Mouse (Mus musculus) forebrain, embryonic 12.5 days (tissue): ENCODE measurements at regions not wholly inside any gene's neighbourhood (a gene's known extent, or its start where the extent isn't known, plus 50 kb on each side); places are given as distances from the start of the nearest gene placed in this dataset.
A peak's percentile ranks its signal among the peaks of the same experiment; 100 is the strongest.

ENCODE experiments used
- ATAC-seq: fragments of 200-750 bp; cut with Nextera tagmentation; 2 replicates; pipeline ENCODE4 v1.8.0; 2017; ENCODE audit warnings: moderate TSS enrichment; ENCODE audit not compliant: low FRiP score
- H3K27ac ChIP-seq: fragments of 300-500 bp; sonication (generic); 2 replicates; pipeline ENCODE4 v1.5.1; 2016; ENCODE audit warnings: mild to moderate bottlenecking
- H3K27me3 ChIP-seq: fragments of 300-500 bp; sonication (generic); 2 replicates; pipeline ENCODE4 v1.6.1; 2016; ENCODE audit warnings: mild to moderate bottlenecking
- H3K36me3 ChIP-seq: fragments of 300-500 bp; sonication (generic); replicated peaks from 2 replicates; pipeline ENCODE4 v1.6.1; 2016; ENCODE audit warnings: mild to moderate bottlenecking
- H3K4me1 ChIP-seq: fragments of 300-500 bp; sonication (generic); 2 replicates; pipeline ENCODE4 v1.6.1; 2016
- H3K4me2 ChIP-seq: fragments of 300-500 bp; sonication (generic); 2 replicates; pipeline ENCODE4 v1.6.1; 2016; ENCODE audit warnings: mild to moderate bottlenecking, moderate library complexity
- H3K4me3 ChIP-seq: fragments of 300-500 bp; sonication (generic); replicated peaks from 2 replicates; pipeline ENCODE4 v1.5.1; 2016; ENCODE audit warnings: mild to moderate bottlenecking
- H3K9ac ChIP-seq: fragments of 300-500 bp; sonication (generic); 2 replicates; pipeline ENCODE4 v1.6.1; 2016; ENCODE audit warnings: mild to moderate bottlenecking
- H3K9me3 ChIP-seq: fragments of 300-500 bp; sonication (generic); 2 replicates; pipeline ENCODE4 v1.6.1; 2016
- WGBS: fragments of 180-500 bp; shearing (Covaris S2); methylation state at CpG from one replicate; pipeline ENCODE4 v1.1.7; 2016; 5-methylcytosine and 5-hydroxymethylcytosine counted together

DNA sequence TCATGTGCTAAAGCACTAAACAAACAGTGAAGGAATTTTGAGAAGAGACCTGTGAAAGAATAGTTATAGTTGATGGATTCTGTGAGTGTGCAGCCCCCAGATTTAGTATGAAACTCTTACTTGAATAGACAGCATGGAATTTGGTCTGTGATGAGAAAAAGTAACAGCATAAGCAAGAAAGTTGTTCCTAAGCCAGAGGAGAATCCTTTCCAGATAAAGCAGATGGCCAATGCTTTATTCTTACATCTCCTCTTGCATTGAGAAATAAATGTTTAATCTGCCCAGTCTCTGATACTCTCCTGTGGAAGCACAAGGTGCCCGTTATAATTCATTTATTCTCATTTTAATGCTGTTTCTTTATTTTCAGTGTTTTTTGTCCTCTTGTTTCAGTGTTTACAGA is 263.5 kb downstream of the Tecrl start:
- Histone ChIP-seq H3K27ac (no peak overlapping the region), H3K36me3 (no peaks in the 10 kb centered on the region), H3K4me1 (no peaks in the 10 kb centered on the region), H3K4me2 (no peak overlapping the region), H3K4me3 (no peak overlapping the region), H3K9ac (no peak overlapping the region), H3K27me3 (no peaks in the 10 kb centered on the region), H3K9me3 (no peaks in the 10 kb centered on the region)
- WGBS, result 89% methylated on average over 1 of the region's 1 CpGs
- no peak for ATAC-seq

DNA sequence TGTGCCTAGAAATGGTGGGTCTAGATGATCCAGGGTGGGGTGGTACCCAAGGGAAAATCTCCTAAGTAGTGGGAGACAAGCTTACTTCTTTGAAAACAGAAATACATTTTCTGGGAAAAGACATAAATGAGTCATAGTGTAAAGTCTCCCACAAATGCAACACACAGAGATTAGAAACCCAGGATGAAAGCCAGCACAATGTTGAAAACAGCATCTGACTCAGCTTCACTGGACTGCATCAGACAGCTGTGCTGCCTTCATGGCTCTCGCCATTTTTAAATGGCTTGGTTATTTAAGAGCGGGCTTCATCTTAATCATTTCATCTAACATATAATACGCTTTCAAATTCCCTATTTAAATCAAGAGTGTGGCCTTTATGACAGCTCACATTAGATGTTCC is 300.2 kb downstream of the Tecrl start:
- Histone ChIP-seq H3K36me3 (no peaks in the 10 kb centered on the region), H3K4me3 (no peak overlapping the region), H3K4me1 (no peaks in the 10 kb centered on the region), H3K9ac (no peak overlapping the region), H3K27me3 (no peaks in the 10 kb centered on the region), H3K4me2 (no peak overlapping the region), H3K27ac (no peak overlapping the region), H3K9me3 (no peaks in the 10 kb centered on the region)
- WGBS, result 89% methylated on average over 3 of the region's 3 CpGs
- no peak for ATAC-seq

DNA sequence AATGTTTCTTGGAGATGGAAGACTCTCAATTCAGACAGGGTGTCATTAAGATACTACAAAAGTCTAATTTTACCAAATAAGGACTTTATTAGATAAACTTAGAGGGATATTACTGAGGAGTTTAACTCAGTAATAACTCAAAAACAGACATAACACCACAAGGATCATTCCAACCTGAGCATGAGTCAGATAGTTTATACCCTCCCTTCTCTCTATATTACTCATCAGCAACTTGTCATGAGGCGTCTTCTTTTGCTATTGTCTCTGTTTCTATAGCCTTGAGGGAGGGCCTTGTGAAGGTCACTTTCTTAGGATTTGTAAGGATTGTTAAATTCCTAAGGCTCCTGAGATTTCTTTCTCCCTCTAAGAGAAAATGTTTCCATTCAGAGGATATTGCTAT is 307.8 kb downstream of the Tecrl start:
- H3K9ac ChIP-seq, result no peak overlapping the region
- no peaks in the 10 kb centered on the region for H3K9me3 ChIP-seq
- no peak overlapping the region for H3K4me3 ChIP-seq
- H3K27me3 ChIP-seq, result no peaks in the 10 kb centered on the region
- H3K4me2 ChIP-seq, result no peak overlapping the region
- no peak for ATAC-seq
- H3K27ac ChIP-seq, result no peak overlapping the region
- no peaks in the 10 kb centered on the region for H3K36me3 ChIP-seq
- H3K4me1 ChIP-seq, result no peaks in the 10 kb centered on the region
- 85% methylated on average over 1 of the region's 1 CpGs for WGBS

DNA sequence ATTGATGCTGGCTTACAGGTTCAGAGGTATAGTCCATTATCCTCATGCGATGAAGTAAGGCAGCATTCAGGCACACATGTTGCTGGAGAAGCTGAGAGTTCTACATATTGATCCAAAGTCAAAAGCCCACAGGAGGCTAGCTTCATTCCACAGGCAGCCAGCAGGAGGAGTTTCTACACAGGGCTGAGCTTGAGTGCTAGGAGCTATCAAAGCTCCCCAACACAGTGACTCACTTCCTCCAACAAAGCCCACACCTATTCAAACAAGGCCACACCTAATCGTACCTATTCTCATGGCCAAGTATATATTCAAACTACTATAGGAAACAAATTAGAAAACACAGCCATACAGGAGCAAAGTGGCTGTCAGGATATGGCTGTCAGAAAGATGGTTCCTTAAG is 325.3 kb downstream of the Tecrl start:
- Histone ChIP-seq H3K9ac (no peak overlapping the region), H3K4me1 (no peaks in the 10 kb centered on the region), H3K36me3 (no peaks in the 10 kb centered on the region), H3K27ac (no peak overlapping the region), H3K4me2 (no peak overlapping the region), H3K4me3 (no peak overlapping the region), H3K27me3 (no peaks in the 10 kb centered on the region), H3K9me3 (no peaks in the 10 kb centered on the region)
- 87% methylated on average over 2 of the region's 2 CpGs for WGBS
- no peak for ATAC-seq

DNA sequence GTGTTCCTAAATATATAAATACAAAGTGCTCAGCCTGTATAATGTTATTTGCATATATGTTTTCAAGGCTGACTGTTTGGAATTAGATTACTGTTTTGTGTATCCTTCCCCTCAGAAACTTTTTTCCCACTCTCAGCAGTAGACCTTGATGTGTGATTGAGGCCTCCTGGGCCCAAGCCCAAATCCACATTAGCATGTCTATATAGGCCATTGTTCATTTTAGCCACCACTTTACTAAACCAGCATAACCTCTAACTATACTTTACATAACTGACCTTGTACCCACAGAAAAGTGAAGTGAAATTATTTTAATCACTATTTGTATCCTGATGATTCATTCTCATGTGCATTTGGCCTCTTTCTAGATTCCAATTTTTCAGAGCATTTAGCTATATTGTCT is 349.0 kb downstream of the Tecrl start:
- Histone ChIP-seq H3K27ac (no peak overlapping the region), H3K4me2 (no peak overlapping the region), H3K36me3 (no peaks in the 10 kb centered on the region), H3K27me3 (no peaks in the 10 kb centered on the region), H3K4me3 (no peak overlapping the region), H3K9me3 (no peaks in the 10 kb centered on the region), H3K9ac (no peak overlapping the region), H3K4me1 (no peaks in the 10 kb centered on the region)
- no peak for ATAC-seq

DNA sequence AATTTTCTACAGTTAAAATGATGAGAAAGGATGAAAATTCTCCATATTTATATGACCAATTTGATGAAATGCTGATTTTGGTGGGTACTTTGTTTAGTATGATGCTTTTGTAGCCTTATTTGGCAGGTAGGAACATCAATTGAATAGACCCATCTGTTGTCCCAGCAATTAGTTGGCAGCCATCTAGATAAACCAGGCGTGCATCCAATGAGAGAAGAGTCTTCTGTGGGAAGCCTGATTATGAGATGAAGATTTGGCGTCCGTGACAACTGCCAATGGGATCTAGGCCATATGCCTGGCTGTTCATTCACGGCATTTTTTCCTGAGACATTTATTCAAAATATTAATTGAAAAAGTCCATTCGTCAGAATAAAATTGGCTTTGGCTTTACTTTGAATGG is 365.9 kb downstream of the Tecrl start:
- no peaks in the 10 kb centered on the region for H3K27me3 ChIP-seq
- 77% methylated on average over 5 of the region's 5 CpGs for whole genome bisulfite sequencing
- H3K9me3 ChIP-seq, result no peaks in the 10 kb centered on the region
- H3K9ac ChIP-seq, result no peak overlapping the region
- H3K36me3 ChIP-seq, result no peaks in the 10 kb centered on the region
- no peak overlapping the region for H3K27ac ChIP-seq
- no peak for ATAC-seq
- H3K4me2 ChIP-seq, result no peak overlapping the region
- no peaks in the 10 kb centered on the region for H3K4me1 ChIP-seq
- H3K4me3 ChIP-seq, result no peak overlapping the region

DNA sequence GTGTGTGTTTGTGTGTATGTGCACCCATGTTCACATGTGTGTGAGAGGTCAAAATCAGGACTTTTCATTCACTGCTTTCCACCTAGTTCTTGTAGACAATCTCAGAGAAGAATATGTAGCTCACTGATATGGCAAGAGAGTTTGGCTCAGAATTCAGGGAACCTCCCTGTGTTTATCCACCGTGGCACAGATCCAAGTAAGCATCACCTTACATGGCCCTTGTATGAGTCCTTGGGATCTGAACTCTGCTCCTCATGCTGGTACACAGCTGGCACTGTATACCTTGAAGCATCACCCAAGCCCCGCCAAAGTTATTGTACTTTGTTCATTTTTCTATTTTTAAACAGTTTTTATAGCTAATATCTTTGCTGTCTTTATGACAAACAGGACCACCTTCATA is 385.7 kb downstream of the Tecrl start:
- no peak overlapping the region for H3K4me3 ChIP-seq
- H3K9ac ChIP-seq, result no peak overlapping the region
- no peaks in the 10 kb centered on the region for H3K9me3 ChIP-seq
- 84% methylated on average over 2 of the region's 2 CpGs for WGBS
- H3K4me2 ChIP-seq, result no peak overlapping the region
- peaks cover 5% of the 10 kb centered on the region; the same call in 1 of the 2 replicates for H3K4me1 ChIP-seq
- no peak overlapping the region for H3K27ac ChIP-seq
- no peaks in the 10 kb centered on the region for H3K36me3 ChIP-seq
- ATAC-seq, result no peak
- peaks cover 16% of the 10 kb centered on the region for H3K27me3 ChIP-seq

DNA sequence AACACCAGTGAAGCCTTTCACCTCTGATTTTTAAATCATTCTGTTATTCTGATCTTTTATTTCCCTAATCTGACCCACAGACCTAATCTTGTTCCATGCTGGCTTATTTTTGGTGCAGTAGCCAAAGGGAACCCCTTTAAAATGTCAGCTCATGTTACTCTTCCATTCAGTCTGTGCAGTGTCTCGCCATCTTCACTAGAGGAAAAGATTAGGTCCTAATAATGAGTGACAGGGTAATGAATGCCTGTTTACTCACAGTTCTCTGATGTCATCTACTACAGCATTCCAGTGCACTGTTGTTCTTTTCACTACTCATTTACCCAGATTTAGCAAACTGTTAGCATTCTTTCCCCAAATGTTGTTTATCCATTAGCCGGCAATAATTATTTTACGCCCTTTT is 388.2 kb downstream of the Tecrl start:
- Histone ChIP-seq H3K4me3 (no peak overlapping the region), H3K9ac (no peak overlapping the region), H3K4me1 (peaks cover 5% of the 10 kb centered on the region; the same call in 1 of the 2 replicates), H3K27ac (no peak overlapping the region), H3K9me3 (no peaks in the 10 kb centered on the region), H3K27me3 (peaks cover 16% of the 10 kb centered on the region), H3K4me2 (no peak overlapping the region), H3K36me3 (no peaks in the 10 kb centered on the region)
- ATAC-seq, result peak; percentile 71; the same call in 1 of the 2 replicates
- WGBS, result 26% methylated on average over 3 of the region's 3 CpGs

DNA sequence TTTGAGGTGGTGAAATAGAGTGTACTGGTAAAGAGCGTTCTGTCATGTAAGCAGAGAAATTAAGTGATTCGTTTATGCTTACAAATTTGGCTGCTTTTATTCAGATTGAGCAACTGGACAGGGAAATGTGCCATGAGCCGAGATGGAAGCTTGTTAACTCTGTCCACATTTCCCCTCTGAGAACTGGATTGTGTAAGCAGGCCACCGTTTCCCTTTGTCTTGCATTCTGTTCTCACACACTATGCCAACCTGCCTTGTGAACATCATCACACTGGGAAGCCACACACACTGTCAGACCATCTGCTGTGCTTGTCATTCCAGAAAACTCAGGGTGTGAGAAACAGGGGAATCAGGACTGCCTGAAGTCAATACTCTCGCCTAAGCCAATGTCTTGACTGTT is 388.8 kb downstream of the Tecrl start:
- no peak overlapping the region for H3K9ac ChIP-seq
- no peaks in the 10 kb centered on the region for H3K9me3 ChIP-seq
- peak; percentile 82; the same call in 1 of the 2 replicates for ATAC-seq
- no peaks in the 10 kb centered on the region for H3K36me3 ChIP-seq
- H3K27me3 ChIP-seq, result peaks cover 16% of the 10 kb centered on the region
- WGBS, result 40% methylated on average over 5 of the region's 5 CpGs
- no peak overlapping the region for H3K4me2 ChIP-seq
- H3K4me1 ChIP-seq, result peaks cover 5% of the 10 kb centered on the region; the same call in 1 of the 2 replicates
- no peak overlapping the region for H3K27ac ChIP-seq
- H3K4me3 ChIP-seq, result no peak overlapping the region

DNA sequence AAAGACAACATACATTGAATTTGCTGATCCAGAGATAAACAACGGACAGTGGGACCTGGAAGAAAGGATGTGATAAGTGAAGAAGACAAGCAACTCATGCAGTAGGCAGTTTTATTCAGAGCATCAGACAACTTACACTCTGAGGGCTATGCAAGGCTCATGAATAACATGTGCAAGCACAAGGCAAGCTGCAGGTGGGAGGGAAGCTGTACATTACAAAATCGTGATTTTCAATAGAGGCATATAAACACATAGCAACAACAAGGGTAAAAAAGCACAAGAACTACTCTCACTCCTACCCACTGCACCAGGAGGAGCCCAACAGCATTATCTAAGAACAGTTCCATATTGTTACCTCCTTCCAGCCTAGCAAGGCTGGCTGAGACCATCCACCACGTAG is 390.5 kb downstream of the Tecrl start:
- Histone ChIP-seq H3K9ac (no peak overlapping the region), H3K27me3 (peaks cover 16% of the 10 kb centered on the region), H3K4me2 (no peak overlapping the region), H3K4me1 (peaks cover 5% of the 10 kb centered on the region; the same call in 1 of the 2 replicates), H3K27ac (no peak overlapping the region), H3K9me3 (no peaks in the 10 kb centered on the region), H3K4me3 (no peak overlapping the region), H3K36me3 (no peaks in the 10 kb centered on the region)
- 68% methylated on average over 3 of the region's 3 CpGs for WGBS
- ATAC-seq, result no peak

DNA sequence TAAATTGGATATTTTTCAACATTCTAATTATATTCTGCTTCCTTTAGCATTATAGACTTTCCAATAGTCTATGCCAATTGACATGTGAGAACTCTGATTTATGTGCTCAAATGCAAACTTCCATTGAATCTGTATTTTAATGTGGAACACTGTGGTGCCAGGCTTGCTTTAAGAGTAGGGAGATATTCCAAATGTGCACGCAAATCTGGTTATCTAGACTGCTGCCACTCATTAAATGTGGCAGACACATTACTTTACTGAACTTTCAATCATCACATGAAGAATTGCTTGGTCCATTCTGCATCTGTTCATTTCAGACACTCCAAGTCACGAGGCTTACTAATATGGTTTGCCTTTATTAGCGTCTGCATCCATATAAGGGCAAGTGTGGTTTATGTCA is 399.0 kb downstream of the Tecrl start:
- Histone ChIP-seq H3K4me2 (no peak overlapping the region), H3K4me1 (no peaks in the 10 kb centered on the region), H3K9me3 (no peaks in the 10 kb centered on the region), H3K27me3 (no peaks in the 10 kb centered on the region), H3K9ac (no peak overlapping the region), H3K27ac (no peak overlapping the region), H3K36me3 (no peaks in the 10 kb centered on the region), H3K4me3 (no peak overlapping the region)
- ATAC-seq, result no peak
- 78% methylated on average over 3 of the region's 3 CpGs for WGBS

DNA sequence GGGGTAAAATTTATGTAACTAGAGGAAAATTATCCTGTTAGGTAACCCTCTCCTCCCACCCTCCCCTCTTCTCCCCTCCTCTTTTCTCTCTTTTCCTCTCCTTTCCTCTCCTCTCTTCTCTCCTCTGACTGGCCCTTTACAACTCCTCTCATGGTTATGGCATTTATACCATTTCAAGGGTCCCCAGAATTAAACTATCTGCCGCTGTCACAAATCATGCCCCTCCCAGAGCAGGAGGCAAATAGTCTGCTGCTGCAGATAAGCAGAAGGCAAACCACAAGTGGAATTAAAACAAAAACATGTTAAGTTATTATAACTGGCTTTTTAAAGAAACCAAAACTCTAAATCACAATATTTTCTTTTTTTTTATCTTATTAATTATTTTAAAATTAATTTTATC is 407.9 kb downstream of the Tecrl start:
- H3K9me3 ChIP-seq, result no peaks in the 10 kb centered on the region
- no peaks in the 10 kb centered on the region for H3K4me1 ChIP-seq
- H3K36me3 ChIP-seq, result no peaks in the 10 kb centered on the region
- H3K9ac ChIP-seq, result no peak overlapping the region
- ATAC-seq, result no peak
- no peak overlapping the region for H3K27ac ChIP-seq
- H3K4me2 ChIP-seq, result no peak overlapping the region
- H3K27me3 ChIP-seq, result no peaks in the 10 kb centered on the region
- H3K4me3 ChIP-seq, result no peak overlapping the region
- 91% methylated on average over 1 of the region's 1 CpGs for WGBS

DNA sequence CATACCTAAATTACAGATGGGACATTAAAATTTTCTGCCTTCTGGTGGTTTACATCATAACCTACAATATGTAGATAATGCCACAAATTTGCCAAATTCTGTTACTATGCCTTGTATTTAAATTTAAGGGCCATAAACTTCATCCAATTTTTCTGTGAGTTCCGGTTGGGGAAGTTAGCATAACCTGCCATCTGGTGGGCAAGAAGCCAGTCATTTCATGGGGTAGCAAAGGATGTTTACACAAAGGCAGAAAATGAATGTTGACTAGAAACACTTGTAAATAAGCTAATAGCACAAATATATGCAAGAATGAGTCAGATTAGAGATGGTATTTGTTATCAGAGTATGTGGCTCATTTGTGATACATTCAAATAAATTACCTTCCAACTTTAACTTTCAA is 415.2 kb downstream of the Tecrl start:
- 88% methylated on average over 1 of the region's 1 CpGs for WGBS
- Histone ChIP-seq H3K4me3 (no peak overlapping the region), H3K9me3 (no peaks in the 10 kb centered on the region)

DNA sequence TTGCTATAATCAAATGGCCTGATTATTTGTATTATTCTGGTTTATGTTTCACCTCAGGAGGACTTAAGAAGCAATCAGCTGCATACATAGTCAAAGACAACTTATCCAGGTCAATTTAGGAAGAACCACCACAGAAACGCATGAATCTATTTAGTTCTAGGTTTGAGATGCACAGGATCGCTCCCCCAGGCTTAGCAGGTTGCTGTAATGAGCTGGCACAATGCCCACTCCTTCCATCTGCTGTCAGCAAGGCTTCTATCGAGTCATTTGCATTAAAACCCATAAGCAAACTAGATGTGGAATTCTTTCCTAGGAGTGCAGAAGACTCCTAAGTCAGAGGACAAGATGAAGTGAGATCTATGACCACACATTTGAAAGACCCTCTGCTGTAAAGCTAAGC is 455.6 kb downstream of the Tecrl start:
- Histone ChIP-seq H3K4me3 (no peak overlapping the region), H3K9ac (no peak overlapping the region), H3K9me3 (no peaks in the 10 kb centered on the region), H3K27me3 (no peaks in the 10 kb centered on the region), H3K36me3 (no peaks in the 10 kb centered on the region), H3K27ac (no peak overlapping the region), H3K4me2 (no peak overlapping the region), H3K4me1 (no peaks in the 10 kb centered on the region)
- WGBS, result 72% methylated on average over 3 of the region's 3 CpGs
- ATAC-seq, result no peak

More for the DNA sequence above, 415.2 kb downstream of the Tecrl start:
- Histone ChIP-seq H3K27ac (no peak overlapping the region), H3K36me3 (no peaks in the 10 kb centered on the region), H3K4me1 (no peaks in the 10 kb centered on the region), H3K9ac (no peak overlapping the region), H3K4me2 (no peak overlapping the region), H3K27me3 (no peaks in the 10 kb centered on the region)
- no peak for ATAC-seq
